Mouse (Mus musculus) CD4-positive, CD25-positive, alpha-beta regulatory T cell, adult 2 months (primary cell): ENCODE data around the gene Tmem175.
A peak's percentile ranks its signal among the peaks of the same experiment; 100 is the strongest.

Source experiments
- DNase-seq: peaks from one replicate; pipeline ENCODE4 v3.0.0-alpha.2; 2012; ENCODE audit warnings: low read depth, low spot score

Gene Tmem175

GRCm38 (mm10) chr5:108653341-108653740, 23.8 kb downstream of the Tmem175 start:
- no peak for DNase-seq

DNA sequence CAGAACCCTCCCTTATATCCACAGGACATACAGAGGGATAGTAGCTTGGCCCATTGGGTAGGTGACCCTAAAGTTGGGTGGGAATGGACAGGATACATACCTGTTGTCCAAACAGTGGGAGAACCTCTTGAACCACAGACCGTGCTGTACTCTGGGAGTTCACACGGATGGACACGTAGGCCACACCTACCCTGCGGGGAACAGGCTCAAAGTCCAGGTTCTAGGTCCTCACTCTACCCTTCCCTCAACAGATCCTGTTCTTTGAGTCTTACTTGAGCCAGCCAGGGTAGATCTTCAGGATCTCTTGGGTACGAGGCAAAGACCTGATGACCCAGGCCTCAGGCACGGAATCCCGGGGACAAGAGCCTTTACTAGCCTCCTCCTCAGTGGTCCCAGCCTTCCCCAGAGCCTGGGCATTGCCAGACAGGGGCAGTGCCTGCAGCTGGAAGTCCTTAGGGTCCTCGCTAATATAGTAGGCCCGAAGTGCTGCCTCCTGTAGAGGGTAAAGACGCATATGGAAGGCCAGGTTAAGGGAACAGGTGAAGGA, 24.9 kb downstream of the Tmem175 start:
- DNase-seq, result no peak

DNA sequence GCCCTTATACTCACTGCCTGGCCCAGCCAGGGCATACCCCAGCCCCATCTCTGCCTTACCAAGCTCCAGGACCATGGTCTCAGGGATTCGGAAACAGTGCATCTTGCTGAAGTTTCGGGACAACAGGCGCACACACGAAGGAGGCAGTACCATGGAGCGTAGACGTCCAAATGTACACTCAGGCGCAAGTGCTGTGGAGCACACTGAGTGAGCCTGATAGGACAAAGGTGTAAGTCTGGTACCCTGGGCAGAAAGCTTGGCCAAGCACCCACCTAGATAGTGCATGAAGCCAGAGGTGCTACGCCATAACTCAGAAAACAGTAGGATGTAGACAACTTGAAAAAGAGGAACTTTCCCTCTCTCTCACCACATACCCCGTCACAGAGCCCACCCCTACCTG, 25.8 kb downstream of the Tmem175 start:
- no peak for DNase-seq

DNA sequence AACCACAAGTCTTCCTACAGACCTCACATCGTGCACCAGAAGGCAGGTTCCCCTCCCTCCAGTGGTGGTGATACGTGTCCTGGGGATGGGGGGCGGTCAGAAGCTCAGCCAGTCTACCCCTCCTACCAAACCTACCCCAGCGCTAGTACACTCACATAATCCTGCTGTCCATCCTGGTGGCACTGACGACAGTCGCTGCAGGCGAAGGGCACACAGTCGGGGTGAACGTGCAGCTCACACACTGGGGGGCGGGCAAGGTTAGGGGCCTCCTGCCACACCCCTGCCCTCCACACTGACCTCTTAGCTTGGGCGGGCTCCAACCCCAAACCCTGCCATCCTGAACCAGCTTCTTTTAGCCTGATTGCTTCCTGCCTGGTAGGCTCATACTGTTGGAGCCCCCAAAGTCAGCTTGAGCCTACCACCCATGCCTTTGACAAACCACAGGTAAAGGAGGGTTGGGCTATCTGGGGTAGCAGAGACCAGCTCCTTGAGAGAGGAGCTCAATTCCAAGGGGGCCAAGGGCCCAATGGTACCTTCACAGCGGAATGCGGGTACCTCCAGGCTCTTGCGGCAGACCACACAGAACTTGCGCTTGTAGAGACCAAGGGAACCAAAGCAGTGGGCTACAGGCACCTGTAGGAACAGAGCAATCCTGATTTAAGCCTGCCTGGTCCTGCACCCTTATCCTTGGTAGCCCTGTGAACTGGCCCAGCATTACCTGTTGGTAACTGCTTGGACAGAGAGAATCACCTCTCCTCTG, 26.5 kb downstream of the Tmem175 start:
- no peak for DNase-seq

- no peak for DNase-seq
Observed at GRCm38 (mm10) chr5:108657406-108657805, 27.8 kb downstream of the Tmem175 start.

- no peak for DNase-seq
Observed at GRCm38 (mm10) chr5:108658611-108659010, 29.0 kb downstream of the Tmem175 start.

- no peak for DNase-seq
Observed at GRCm38 (mm10) chr5:108659698-108660631, 30.4 kb downstream of the Tmem175 start, which contains the start of gene Idua. Idua (plus strand) TSS chr5:108660331.

DNA sequence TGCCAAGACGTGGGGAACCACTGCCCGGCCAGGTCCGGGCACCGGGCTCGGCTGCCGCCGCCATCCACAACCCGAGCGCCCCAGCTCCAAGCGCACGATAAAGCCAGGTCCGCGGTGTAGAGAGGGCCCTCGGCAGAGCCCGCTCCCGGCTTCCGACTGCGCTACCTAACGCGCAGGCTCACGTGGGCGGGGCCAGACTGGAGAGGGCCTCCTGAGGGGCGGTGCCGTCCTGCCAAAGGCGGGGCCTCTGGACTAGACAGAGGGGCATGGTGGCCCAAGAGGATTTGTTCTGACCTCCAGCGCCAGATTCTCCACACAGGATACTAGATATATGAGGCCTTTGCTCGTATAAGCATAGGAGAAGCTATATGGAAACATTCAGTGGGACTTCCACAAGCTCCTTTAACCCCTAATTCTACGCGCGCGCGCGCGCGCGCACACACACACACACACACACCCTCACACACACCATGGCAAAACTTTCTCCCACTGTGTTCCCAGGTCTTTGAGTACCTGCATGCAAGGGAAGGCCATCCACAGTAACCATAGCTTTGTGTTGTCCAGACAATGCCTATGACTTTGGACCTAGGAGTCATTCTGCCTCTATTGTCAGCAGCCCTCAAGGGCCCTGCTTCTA, 31.2 kb downstream of the Tmem175 start:
- DNase-seq, result peak; percentile 91

- no peak for DNase-seq
Observed at GRCm38 (mm10) chr5:108662772-108663171, 33.2 kb downstream of the Tmem175 start.

DNA sequence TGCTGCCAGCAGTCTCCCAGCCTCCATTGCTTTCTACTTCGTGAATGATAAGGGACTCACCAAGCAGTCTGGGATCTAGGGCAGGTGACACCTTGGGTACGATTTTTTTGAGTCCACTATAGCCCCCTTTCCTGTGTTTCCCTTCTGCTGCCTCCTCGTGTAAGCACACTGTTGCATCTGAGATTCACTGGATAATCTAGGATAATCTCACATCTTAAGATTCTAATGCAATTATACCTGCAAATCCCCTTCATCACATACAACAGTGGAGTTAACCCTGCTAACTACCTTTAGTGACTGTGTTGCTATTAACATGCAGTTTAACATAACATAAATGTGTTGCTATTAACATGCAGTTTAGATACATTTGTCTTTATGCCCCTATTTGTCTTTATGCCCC, 35.5 kb downstream of the Tmem175 start:
- DNase-seq, result no peak

GRCm38 (mm10) chr5:108667370-108667769, 37.8 kb downstream of the Tmem175 start:
- DNase-seq, result no peak

DNA sequence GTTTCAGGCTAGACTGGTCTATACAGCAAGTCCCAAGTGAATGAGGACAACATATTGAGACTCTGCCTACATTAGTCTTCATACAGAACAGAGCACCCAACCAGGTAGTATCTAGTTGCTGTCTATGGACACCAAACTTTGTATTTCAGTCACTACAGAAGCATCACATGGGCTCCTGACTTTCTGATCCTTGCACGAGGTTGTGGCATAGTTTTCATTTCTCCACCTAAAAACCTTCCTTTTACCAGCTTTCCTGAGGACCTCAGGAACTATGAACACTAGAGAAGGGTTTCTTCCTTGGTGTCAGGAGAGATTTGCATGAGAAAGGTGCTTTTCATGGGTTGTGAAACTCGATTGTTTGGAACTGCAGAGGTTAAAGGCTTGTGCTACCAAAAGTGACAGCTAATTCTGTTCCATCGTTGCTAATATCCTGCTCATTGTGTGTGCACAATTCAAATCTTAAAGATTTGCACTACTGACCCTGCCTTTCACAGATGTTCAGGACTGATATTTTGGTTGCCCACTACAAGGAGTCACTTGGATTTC, 38.9 kb downstream of the Tmem175 start:
- no peak for DNase-seq

DNA sequence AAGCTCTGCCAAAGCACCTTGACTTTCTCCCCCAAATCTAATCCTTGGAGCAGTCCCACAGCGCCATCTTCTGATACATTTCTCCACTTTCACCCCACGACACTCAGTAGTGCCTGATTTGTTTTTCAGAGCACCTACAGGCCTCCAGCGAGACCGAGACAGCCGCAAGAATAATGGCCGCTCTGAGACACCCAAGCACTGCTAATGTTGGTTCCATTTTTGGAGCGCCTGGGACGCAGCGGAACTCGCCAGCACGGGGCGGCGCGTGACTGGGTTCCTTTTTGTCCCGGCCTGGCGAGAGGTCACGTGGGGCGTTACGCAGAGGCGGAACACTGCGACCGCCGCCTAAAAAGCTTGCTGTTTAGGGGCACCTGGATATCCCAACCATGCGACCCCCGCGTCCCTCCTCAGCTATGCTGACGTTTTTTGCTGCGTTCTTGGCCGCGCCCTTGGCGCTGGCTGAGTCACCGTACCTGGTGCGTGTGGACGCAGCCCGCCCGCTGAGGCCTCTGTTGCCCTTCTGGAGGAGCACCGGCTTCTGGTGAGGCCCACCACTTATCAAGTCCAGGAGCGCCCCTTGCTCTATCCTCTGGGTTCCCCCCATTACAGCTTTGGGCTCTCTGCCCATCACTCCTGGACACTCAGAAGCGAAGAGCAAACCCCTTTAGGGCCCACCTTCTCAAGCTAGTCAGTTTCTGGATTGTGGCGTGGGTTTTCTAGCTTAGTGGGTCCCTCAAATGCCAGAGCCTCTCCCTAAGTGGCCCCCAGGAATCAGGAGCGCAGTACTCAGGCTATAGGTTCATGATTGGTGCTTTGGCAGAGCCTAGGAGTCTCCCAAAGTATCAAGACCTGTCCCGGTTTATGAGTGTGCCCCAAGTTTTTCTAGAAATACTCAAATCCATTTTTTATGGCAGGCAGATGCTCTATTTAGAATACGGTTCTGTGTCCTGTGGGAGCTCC, 39.7 kb downstream of the Tmem175 start, which contains the start of gene Dgkq:
TSS of gene Dgkq (minus strand) at position 696 of the 960 bp plus-strand sequence.
- peak; percentile 88 for DNase-seq

DNA sequence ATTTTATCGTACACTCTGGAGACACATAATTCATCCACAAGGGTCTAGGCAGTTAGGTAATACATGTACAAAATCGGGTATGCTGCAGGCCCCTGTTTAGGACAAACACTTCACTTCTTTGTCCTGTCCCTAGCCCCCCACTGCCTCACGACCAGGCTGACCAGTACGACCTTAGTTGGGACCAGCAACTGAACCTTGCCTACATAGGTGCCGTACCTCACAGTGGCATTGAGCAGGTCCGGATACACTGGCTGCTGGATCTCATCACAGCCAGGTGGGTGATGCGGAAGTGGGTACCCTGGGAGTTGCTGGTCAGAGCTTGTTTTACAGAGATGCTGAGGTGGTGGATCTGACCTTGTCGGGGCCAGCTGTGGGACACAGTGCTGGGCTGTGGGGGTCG, 40.4 kb downstream of the Tmem175 start:
- DNase-seq, result no peak

GRCm38 (mm10) chr5:108670785-108671184, 41.2 kb downstream of the Tmem175 start:
- DNase-seq, result peak; percentile 75

GRCm38 (mm10) chr5:108671757-108672156, 42.2 kb downstream of the Tmem175 start:
- DNase-seq, result no peak

- no peak for DNase-seq
Observed at GRCm38 (mm10) chr5:108674624-108675023, 45.1 kb downstream of the Tmem175 start.

GRCm38 (mm10) chr5:108675251-108675816, 45.8 kb downstream of the Tmem175 start, which contains the start of gene Slc26a1:
Slc26a1 (minus strand) TSS chr5:108675569.
- no peak for DNase-seq

GRCm38 (mm10) chr5:108676772-108677498, 47.4 kb downstream of the Tmem175 start:
- no peak for DNase-seq
